Mouse (Mus musculus) liver, embryonic 12.5 days (tissue): Measurements from ENCODE around the gene Tbx2. TPM values are rescaled to one million over a fixed set of nuclear protein-coding genes. Genes with fewer than 3 reads are reported as not detected.

Experiments
- ATAC-seq: fragments of 200-750 bp; cut with Nextera tagmentation; 2 replicates; pipeline ENCODE4 v1.8.0; 2017; ENCODE audit warnings: moderate number of reproducible peaks, mild to moderate bottlenecking, moderate library complexity
- H3K27ac ChIP-seq: fragments of 300-500 bp; sonication (generic); 2 replicates; pipeline ENCODE4 v1.5.1; 2016; ENCODE audit warnings: mild to moderate bottlenecking
- H3K27me3 ChIP-seq: fragments of 300-500 bp; sonication (generic); replicated peaks from 2 replicates; pipeline ENCODE4 v1.6.1; 2016; ENCODE audit warnings: mild to moderate bottlenecking, moderate library complexity
- H3K36me3 ChIP-seq: fragments of 300-500 bp; sonication (generic); 2 replicates; pipeline ENCODE4 v1.6.1; 2016; ENCODE audit warnings: mild to moderate bottlenecking, moderate library complexity
- H3K4me1 ChIP-seq: fragments of 300-500 bp; sonication (generic); 2 replicates; pipeline ENCODE4 v1.6.1; 2016
- H3K4me2 ChIP-seq: fragments of 300-500 bp; sonication (generic); 2 replicates; pipeline ENCODE4 v1.6.1; 2016; ENCODE audit warnings: mild to moderate bottlenecking, moderate library complexity
- H3K4me3 ChIP-seq: fragments of 300-500 bp; sonication (generic); 2 replicates; pipeline ENCODE4 v1.5.1; 2016; ENCODE audit warnings: mild to moderate bottlenecking, moderate library complexity
- H3K9ac ChIP-seq: fragments of 300-500 bp; sonication (generic); 2 replicates; pipeline ENCODE4 v1.6.1; 2016; ENCODE audit warnings: mild to moderate bottlenecking, moderate library complexity
- H3K9me3 ChIP-seq: fragments of 300-500 bp; sonication (generic); replicated peaks from 2 replicates; pipeline ENCODE4 v1.6.1; 2016; ENCODE audit warnings: mild to moderate bottlenecking, moderate library complexity
- WGBS: fragments of 180-500 bp; shearing (Covaris S2); methylation state at CpG from one replicate; pipeline ENCODE4 v1.1.7; 2016; ENCODE audit not compliant: insufficient replicate concordance; 5-methylcytosine and 5-hydroxymethylcytosine counted together
- polyA plus RNA-seq: library from polyadenylated mRNA; unstranded; fragments of >200 nt; fragmentation: Nextera tagmentation; extraction: Ambion mirVana; gene quantifications from 2 replicates; pipeline ENCODE4 v1.2.1, GENCODE M21; 2016

Gene Tbx2
- polyA plus RNA-seq, 1 experiment from 2014 or later: 1.1 TPM

DNA sequence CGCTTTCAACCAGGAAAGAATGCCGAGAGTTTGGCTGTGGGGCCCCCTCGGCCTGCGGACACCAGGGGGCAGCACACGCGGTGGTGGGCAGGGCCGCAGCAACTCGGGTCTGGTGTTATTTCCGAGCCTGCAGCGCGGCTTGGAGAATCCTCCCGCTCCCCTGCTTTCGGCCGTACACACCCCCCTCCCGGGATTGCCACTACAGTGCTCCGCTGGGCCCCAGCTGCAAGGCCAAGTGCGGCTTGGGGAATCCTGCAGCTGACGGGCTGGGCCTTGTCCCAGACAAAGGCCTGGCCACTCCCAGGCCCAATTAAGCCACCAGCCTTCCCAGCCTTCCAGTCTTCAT is 11.0 kb downstream of the Tbx2 start:
- peak; percentile 40 for ATAC-seq
- H3K4me2 ChIP-seq: peak overlapping the region; percentile 81
- peaks cover 98% of the 10 kb centered on the region for H3K27me3 ChIP-seq
- peak overlapping the region; percentile 28; the same call in 1 of the 2 replicates for H3K9ac ChIP-seq
- peak overlapping the region; percentile 51 for H3K4me3 ChIP-seq
- no peak overlapping the region for H3K27ac ChIP-seq
- H3K4me1 ChIP-seq: peaks cover 39% of the 10 kb centered on the region
- no peaks in the 10 kb centered on the region for H3K9me3 ChIP-seq
- 1% methylated on average over 18 of the region's 18 CpGs for WGBS
- H3K36me3 ChIP-seq: no peaks in the 10 kb centered on the region

DNA sequence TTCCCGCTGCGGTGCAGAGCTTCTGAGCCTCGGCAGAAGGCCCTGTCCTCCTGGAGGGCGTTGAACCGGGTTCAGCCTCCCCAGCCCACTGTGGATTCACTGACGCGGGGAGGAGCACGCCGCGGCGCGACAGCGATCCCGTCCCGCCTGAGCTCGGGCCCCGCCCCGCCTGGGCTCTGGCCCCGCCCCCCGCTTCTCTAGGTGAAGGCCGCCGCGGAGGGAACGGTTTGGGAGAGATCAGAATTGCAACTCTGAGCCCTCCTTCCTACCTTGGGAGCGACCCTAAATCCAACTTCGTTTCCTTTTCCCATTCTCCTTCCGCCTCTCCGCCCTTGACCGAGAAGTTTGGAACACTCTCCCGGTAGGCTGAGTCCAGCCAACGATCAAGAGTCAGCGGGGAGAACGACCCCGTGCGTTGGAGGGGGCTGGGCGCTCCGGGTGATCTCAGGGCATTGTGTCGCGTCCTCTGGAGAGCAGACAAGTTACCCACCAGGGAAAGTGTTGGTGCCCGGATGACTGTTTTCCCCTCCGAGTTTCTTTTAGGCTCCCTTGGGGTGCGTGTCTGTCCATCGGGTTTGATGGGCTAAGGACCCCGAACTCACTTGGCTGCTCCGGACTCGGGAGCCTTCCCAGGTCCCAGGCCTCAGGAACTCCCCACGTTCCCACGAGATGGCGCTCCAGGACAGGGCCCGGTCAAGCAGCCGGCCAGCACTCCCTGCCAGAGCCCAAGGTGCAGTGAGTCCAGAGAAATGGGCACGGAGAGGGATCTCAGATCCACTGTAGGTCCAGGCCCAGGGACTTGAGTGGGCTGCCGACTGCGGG is 12.0 kb downstream of the Tbx2 start:
- Histone ChIP-seq H3K36me3 (no peaks in the 10 kb centered on the region), H3K4me1 (peaks cover 39% of the 10 kb centered on the region), H3K9ac (peak overlapping the region; percentile 28), H3K4me2 (peak overlapping the region; percentile 81), H3K27me3 (peaks cover 94% of the 10 kb centered on the region), H3K27ac (no peak overlapping the region; the same call in 1 of the 2 replicates), H3K4me3 (peak overlapping the region; percentile 51), H3K9me3 (no peaks in the 10 kb centered on the region)
- under 1% methylated on average over 54 of the region's 54 CpGs for WGBS
- peak; percentile 61 for ATAC-seq

DNA sequence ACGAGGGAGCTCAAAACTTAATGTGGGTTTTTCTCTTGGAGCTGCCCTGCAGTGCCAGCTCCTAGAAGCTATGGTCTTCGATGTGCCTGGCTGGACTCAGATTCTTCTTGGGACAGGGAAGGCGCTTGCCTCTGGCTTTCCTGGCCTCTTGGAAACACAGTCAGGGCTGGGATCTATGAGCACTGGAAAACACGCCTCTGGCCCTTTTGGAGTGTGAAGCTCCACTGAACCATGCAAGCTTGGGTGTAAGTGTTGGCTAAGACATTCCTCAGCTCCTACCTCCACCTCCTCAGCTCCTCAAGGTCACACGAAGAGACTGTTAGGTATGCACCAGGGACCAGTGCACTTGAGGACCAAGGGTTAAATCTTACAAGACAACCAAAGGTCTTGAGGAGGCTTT is 12.6 kb downstream of the Tbx2 start:
- Histone ChIP-seq H3K4me2 (peak overlapping the region; percentile 81), H3K4me1 (peaks cover 39% of the 10 kb centered on the region), H3K27ac (no peak overlapping the region), H3K36me3 (no peaks in the 10 kb centered on the region), H3K9me3 (no peaks in the 10 kb centered on the region), H3K4me3 (peak overlapping the region; percentile 51), H3K27me3 (peaks cover 92% of the 10 kb centered on the region), H3K9ac (no peak overlapping the region)
- no peak for ATAC-seq
- WGBS: 28% methylated on average over 5 of the region's 5 CpGs

DNA sequence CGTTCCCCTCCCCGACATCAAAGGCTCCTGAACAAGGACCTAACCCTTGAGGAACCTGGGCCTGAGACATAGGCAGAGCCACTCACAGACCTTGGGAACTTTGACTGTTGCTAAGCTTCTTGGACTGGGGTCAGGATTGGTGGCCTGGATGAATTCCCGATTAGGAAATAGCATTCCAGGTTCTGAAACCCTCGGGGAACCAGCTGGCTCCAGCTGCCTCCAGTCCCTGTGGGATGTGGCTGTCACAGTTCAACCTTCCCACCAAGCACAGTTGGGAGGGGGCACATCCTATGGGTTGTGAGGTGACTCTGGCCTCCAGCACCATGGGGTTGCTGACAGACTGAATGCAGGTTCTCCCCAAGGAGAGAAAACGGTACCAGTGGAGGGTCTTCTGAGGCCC is 13.6 kb downstream of the Tbx2 start:
- Histone ChIP-seq H3K4me3 (no peak overlapping the region), H3K4me2 (no peak overlapping the region), H3K27ac (no peak overlapping the region), H3K9me3 (no peaks in the 10 kb centered on the region), H3K4me1 (peaks cover 34% of the 10 kb centered on the region), H3K27me3 (peaks cover 90% of the 10 kb centered on the region), H3K9ac (no peak overlapping the region), H3K36me3 (no peaks in the 10 kb centered on the region)
- ATAC-seq: no peak
- WGBS: 42% methylated on average over 5 of the region's 5 CpGs

DNA sequence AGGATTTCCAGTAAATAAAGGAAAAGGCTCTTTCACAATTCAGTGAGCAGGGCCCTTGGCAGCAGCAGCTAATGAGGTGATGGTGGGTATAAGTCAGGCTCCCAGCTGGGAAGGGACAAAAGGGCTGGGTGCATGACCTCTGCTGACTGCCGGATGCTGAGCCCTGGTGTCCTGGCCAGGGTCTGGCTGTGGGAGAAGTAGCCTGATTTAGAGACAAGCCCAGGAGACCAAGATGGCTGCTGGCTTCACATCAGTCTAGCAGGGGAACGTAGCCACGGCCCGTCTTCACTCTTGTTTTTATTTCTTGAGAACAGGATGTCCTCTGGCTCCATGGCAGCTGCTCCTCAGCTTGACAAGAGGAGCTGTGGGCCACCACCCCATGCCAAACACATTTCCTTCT is 14.2 kb downstream of the Tbx2 start:
- Histone ChIP-seq H3K9ac (no peak overlapping the region), H3K4me1 (peaks cover 33% of the 10 kb centered on the region), H3K4me2 (no peak overlapping the region), H3K36me3 (no peaks in the 10 kb centered on the region), H3K4me3 (no peak overlapping the region), H3K27me3 (peaks cover 88% of the 10 kb centered on the region), H3K27ac (no peak overlapping the region), H3K9me3 (no peaks in the 10 kb centered on the region)
- no peak for ATAC-seq
- WGBS: 57% methylated on average over 4 of the region's 4 CpGs

DNA sequence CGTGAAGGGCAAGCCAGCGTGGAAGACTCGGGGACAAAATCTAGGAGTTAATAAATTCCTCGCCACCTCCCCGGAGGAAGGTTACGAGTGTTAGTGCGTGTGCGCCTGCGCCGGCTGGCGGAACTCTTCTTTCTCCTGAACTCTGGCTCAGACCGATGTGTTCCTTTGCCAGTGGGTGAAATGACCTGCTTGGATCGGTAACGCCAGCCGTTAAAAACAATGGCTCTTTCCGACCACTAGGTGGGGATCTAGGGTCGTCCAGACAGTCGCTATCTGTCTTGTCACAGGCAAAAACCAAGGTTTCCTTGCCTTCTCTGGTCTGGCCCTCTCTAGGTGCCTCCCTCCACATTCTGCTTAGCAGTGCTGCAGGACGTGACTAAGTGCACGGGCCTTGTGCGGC is 16.7 kb downstream of the Tbx2 start:
- peak; percentile 44; the same call in 1 of the 2 replicates for ATAC-seq
- H3K4me1 ChIP-seq: peaks cover 9% of the 10 kb centered on the region
- peak overlapping the region; percentile 44 for H3K4me2 ChIP-seq
- no peak overlapping the region for H3K4me3 ChIP-seq
- peaks cover 63% of the 10 kb centered on the region for H3K27me3 ChIP-seq
- no peak overlapping the region for H3K27ac ChIP-seq
- 6% methylated on average over 21 of the region's 21 CpGs for WGBS
- H3K9ac ChIP-seq: no peak overlapping the region
- H3K9me3 ChIP-seq: no peaks in the 10 kb centered on the region
- H3K36me3 ChIP-seq: no peaks in the 10 kb centered on the region

DNA sequence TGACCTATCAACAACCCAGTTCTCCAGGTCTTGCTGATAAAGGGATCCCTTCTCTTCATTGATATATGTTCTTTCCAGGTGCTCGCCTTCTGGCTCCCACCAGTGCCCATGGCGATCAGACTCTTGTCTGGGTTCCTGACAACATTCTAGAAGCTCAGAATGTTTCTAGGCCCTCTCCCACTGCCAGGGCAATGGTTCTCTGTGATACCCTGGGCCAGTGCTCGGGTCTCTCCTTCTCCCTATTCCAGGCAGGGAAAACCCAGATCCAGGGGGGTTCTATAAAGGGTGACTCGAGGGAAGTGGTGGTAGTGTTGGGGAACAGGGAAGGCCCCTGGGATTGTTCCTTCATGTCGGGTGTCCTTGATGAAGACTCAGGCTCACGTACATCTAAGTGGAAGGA is 17.9 kb downstream of the Tbx2 start, which contains the start of gene Gm11444:
Gene Gm11444, minus strand, starts transcription at position 101 of the 400 bp plus-strand sequence.
- Histone ChIP-seq H3K4me2 (0 out of 2 replicates have a peak within 1 kb of the TSS, but pooled peaks have one; percentile 44), H3K4me1 (no peaks in the 10 kb centered on the region; the same call in 1 of the 2 replicates), H3K4me3 (no peak within 1 kb of the TSS), H3K9me3 (no peaks in the 10 kb centered on the region), H3K9ac (no peak within 1 kb of the TSS), H3K36me3 (no peaks in the 10 kb centered on the region), H3K27me3 (peaks cover 51% of the 10 kb centered on the region), H3K27ac (no peak within 1 kb of the TSS)
- ATAC-seq: no peak
- WGBS: 60% methylated on average over 6 of the region's 6 CpGs

DNA sequence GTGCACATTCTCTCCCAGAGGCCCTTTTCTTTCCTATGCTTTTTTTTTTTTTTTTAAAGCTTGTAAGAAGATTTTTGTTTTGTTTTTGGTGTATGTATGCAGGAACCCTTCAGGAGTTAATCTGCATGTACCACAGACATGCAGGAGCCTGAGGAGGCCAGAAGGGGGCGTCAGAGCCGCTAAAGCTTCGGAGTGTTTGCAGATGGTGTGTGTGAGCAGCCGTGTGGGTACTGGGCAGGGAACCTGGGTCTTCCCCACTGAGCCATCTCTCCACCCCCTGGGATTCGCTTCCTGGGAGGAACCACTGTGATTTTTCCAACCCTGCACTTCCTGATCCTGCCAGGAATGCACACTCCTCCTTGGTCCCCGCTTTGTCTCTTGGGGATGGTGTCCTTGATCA is 18.4 kb downstream of the Tbx2 start:
- Histone ChIP-seq H3K4me2 (no peak overlapping the region), H3K4me3 (no peak overlapping the region), H3K27ac (no peak overlapping the region), H3K4me1 (no peaks in the 10 kb centered on the region; the same call in 1 of the 2 replicates), H3K27me3 (peaks cover 46% of the 10 kb centered on the region), H3K9ac (no peak overlapping the region), H3K9me3 (no peaks in the 10 kb centered on the region), H3K36me3 (no peaks in the 10 kb centered on the region)
- no peak for ATAC-seq
- 30% methylated on average over 6 of the region's 6 CpGs for WGBS

DNA sequence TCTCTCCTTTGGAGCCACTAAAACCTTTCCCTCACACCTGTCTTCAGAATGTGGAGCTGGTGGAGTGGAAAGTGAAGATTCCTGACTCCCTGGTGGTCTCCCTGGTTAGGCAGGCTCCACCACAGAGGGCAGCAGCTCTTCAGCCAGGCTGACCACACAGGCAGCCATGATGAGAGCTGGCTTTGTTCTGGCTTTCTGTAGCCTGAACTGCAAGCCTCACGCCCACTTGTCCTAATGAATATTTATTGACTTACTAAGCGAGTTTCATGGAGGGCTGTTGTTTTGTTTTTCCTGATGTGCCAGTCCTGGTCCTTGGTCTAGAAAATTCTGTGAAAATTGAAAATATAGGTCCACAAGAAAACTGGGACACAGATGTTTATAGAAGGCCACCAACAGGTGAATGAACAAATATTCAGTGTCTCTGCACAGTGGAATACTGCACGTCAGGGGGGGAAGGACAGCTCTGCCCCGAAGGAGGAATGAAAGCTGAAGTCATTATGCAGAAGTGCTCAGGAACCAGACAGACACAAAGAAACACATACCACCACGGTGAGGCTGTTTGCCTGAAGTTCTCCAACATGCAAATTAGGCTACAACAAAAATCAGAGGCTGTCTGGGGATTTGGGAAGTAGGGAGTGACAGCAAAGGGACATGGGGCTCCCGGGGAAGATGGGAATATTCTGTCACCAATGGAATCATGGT is 25.8 kb downstream of the Tbx2 start:
- H3K4me3 ChIP-seq: no peak overlapping the region
- no peak for ATAC-seq
- H3K9ac ChIP-seq: no peak overlapping the region
- peaks cover 1% of the 10 kb centered on the region; the same call in 1 of the 2 replicates for H3K27me3 ChIP-seq
- H3K36me3 ChIP-seq: no peaks in the 10 kb centered on the region
- 37% methylated on average over 6 of the region's 6 CpGs for WGBS
- no peak overlapping the region for H3K4me2 ChIP-seq
- no peak overlapping the region for H3K27ac ChIP-seq
- H3K4me1 ChIP-seq: no peaks in the 10 kb centered on the region
- no peaks in the 10 kb centered on the region for H3K9me3 ChIP-seq

DNA sequence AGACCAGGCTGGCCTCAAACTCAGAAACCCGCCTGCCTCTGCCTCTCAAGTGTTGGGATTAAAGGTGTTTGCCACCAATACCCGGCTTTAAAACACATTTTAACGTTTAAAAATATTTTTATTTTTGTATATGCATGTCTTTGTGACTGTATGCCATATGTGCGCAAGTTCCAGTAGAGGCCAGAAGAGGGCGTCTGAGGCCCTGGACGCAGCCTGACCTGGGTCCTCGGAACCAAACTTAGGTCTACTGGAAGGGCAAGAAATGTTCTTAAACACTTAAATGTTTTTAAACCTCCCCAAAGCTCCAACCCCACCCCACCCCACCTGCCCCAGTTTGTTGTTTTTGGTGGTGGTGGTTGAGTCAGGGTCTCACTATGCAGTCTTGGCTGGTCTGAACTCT is 32.0 kb downstream of the Tbx2 start:
- Histone ChIP-seq H3K36me3 (no peaks in the 10 kb centered on the region), H3K4me3 (no peak overlapping the region), H3K4me2 (no peak overlapping the region), H3K27ac (no peak overlapping the region), H3K9me3 (no peaks in the 10 kb centered on the region), H3K4me1 (no peaks in the 10 kb centered on the region), H3K9ac (no peak overlapping the region), H3K27me3 (peaks cover 8% of the 10 kb centered on the region; the same call in 1 of the 2 replicates)
- 23% methylated on average over 7 of the region's 7 CpGs for WGBS
- ATAC-seq: no peak

DNA sequence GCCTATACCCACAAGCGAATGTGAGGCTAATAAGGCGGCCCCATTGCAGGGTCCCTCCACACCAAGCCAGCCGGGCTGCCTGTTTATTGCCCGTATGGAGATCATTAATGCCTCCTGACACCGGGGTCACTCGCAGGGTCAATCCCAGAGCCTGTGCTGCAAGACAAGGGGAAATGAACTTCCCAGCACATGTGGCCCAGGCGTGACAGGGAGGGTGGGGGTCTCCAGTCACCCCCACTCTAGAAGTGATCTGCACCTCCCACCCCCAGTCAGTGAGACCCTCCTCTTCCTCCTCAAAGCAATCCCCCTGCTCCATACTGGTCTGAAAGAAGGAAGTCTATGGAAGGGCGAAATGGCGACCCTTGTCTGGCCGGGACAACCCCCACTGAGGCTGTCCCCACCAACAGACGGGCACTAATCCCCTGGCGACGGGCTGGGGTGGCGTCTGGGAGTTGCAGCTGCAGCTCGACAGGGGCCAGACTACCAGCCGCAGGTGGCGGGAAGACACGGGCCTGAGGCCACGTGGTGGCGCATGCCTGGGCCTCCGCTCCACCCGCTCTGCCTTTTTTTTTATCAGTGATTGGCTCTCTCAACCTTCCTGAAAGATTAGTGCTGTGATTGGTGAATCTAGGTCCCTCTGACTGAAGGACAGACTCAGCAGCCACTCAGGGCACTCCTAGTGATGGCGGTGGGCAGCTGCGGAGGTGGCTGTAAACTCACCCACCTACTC is 43.9 kb downstream of the Tbx2 start:
- no peak for ATAC-seq
- Histone ChIP-seq H3K9me3 (no peaks in the 10 kb centered on the region), H3K4me1 (no peaks in the 10 kb centered on the region), H3K4me2 (no peak overlapping the region), H3K9ac (no peak overlapping the region), H3K27ac (no peak overlapping the region), H3K4me3 (no peak overlapping the region), H3K27me3 (peaks cover 68% of the 10 kb centered on the region), H3K36me3 (no peaks in the 10 kb centered on the region)
- 62% methylated on average over 24 of the region's 24 CpGs for whole genome bisulfite sequencing

DNA sequence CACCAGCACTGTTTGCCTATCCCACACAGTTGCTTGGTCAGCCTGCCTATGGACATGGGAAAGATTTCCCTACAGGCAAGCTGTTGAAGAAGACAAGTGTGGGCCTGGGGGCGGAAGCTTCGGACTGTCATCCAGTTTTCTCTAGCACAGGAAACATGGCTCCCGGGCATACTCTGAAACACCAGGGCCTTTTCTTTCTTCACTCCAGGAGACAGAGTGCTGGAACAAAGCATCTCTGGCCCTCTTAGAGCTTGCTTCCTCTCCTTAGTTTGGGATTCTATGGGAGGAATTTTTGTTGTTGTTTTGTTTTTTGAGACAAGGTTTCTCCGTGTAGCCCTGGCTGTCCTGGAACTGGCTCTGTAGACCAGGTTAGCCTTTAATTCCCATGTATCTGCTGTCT is 52.1 kb downstream of the Tbx2 start:
- H3K27ac ChIP-seq: no peak overlapping the region
- no peak overlapping the region for H3K4me3 ChIP-seq
- no peak overlapping the region for H3K4me2 ChIP-seq
- no peaks in the 10 kb centered on the region for H3K36me3 ChIP-seq
- no peak overlapping the region for H3K9ac ChIP-seq
- peaks cover 97% of the 10 kb centered on the region for H3K27me3 ChIP-seq
- peaks cover 12% of the 10 kb centered on the region for H3K4me1 ChIP-seq
- no peaks in the 10 kb centered on the region for H3K9me3 ChIP-seq
- ATAC-seq: no peak
- 51% methylated on average over 4 of the region's 4 CpGs for WGBS
